Mouse (Mus musculus): Measurements from ENCODE around the gene Sema5a.
A peak's percentile ranks its signal among the peaks of the same experiment; 100 is the strongest.
"Not testable (repeated sequence)": the region's sequence is repeated elsewhere in the genome, so short reads cannot be mapped to it uniquely, and the experiment has no call there.

The Sema5a gene

DNA sequence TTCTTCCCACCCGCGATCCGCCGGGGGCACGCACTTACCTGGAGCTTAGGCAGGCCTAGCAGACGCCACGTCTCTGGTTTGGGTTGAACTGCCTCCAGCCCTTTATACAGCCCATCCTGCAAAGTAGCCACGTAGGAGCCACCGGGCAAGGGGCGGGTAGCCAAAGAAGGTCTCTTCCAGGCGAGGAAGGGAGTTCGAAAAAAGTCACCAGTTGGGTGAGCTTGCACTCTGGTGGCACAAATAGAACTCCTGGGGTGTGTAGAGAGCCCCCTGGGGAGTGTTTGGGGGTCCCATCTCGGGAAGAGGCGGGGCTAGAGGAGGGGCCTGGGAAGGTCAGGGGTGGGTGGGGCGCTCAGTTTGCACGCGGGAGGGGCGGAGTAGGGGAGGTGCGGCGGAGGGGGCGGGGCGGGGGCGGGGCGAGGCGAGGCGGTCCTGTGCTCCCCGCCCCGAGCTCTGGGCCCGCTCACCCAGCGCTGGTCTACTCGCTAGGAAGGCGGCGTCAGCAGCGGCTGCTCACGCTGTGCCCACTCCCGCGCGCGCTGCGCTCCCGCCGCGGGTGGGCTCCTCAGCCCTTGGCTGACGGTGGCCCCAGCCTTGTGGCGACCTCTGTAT lies at the start of gene Sema5a:
Sema5a (plus strand) TSS at position 467 of the 612 bp plus-strand sequence.
- DNase-seq = peak; percentile 80

GRCm38 (mm10) chr15:32198076-32198475 lies 46.5 kb upstream of the Sema5a start:
- DNase-seq = no peak

GRCm38 (mm10) chr15:32198561-32198960 lies 46.0 kb upstream of the Sema5a start:
- DNase-seq = no peak

GRCm38 (mm10) chr15:32203242-32203641 lies 41.4 kb upstream of the Sema5a start:
- DNase-seq = no peak

DNA sequence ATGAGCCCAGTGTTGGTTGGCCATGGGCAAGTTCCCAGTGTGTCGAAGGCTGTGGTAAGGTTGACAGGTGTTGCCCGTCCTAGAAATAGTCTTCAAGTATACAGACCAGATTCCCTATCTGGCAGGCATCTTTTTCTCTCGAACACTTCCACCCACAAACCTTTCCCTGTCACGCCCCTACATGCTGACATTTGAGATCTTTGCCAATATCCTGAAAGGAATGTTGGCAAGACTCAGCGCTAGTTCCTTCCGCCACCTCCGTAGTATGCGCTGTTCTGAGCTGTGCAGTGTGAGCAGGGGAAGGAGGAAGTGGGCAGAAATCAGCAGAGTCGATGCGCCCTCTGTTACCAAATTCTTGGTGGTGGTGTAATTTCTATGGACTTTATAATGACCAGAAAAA lies 39.7 kb upstream of the Sema5a start:
- DNase-seq = no peak

DNA sequence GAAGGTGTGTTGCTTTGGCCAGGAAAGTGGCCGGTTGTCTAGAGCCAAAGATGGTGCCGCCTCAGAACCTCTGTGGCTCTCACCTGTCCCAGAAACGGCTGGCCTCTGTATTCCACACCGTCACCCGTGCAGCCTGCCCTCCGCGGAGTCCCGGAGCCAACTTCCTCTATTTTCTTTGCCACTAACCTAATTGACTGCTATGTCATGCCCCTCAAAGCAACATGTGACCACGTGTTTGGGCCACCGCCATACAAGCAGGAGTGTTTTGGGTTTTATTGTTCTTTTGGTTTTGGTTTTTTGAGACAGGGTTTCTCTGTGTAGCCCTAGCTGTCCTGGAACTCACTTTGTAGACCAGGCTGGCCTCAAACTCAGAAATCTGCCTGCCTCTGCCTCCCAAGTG lies 29.9 kb upstream of the Sema5a start:
- DNase-seq = not testable (repeated sequence)

- DNase-seq = no peak
These were observed 21.6 kb upstream of the Sema5a start for GRCm38 (mm10) chr15:32223028-32223427.

DNA sequence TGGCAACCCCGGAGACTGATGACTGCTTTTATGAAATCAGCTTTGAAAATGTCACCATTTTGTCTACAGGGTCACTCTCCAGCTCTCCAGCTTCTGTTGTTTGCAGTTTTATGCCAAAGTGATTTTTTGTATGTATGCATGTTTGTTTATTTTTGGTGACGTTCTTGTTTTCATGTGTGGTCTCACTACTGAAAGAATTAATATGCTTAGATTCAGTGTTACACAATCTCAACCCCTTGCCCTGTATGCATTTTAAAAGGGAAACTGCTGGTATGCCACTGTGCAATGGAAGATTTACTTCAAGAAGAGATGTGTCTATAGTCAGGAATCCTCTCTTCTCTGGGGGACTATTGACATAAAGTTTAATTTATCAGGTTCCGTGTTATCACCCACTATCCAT lies 19.2 kb upstream of the Sema5a start:
- DNase-seq = no peak

GRCm38 (mm10) chr15:32226381-32226780 lies 18.2 kb upstream of the Sema5a start:
- no peak for DNase-seq

GRCm38 (mm10) chr15:32226888-32227395 lies 17.7 kb upstream of the Sema5a start:
- DNase-seq = no peak

GRCm38 (mm10) chr15:32230066-32230465 lies 14.5 kb upstream of the Sema5a start:
- no peak for DNase-seq

GRCm38 (mm10) chr15:32232189-32232588 lies 12.4 kb upstream of the Sema5a start:
- DNase-seq = no peak

GRCm38 (mm10) chr15:32232666-32233141 lies 11.9 kb upstream of the Sema5a start:
- DNase-seq = peak; percentile 67

GRCm38 (mm10) chr15:32233451-32233850 lies 11.2 kb upstream of the Sema5a start:
- DNase-seq = no peak

DNA sequence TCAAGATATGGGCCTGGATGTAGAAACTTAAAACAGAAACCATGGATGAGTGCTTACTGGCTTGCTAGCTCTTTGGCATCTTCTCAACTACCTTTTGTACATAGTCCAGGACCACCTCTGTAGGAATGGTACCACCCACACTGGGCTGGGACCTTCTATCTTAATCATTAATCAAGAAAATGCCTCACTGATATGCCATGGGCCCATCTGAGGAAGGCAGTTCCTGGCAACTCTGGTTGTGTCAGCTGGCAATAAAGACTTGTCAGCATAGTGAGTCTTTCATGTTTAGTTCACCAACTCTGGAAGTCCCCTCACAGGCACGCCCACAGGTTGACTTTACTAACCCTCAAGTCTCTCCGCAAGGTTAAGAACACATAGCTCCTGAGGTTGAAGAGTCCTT lies 5.5 kb upstream of the Sema5a start:
- no peak for DNase-seq

DNA sequence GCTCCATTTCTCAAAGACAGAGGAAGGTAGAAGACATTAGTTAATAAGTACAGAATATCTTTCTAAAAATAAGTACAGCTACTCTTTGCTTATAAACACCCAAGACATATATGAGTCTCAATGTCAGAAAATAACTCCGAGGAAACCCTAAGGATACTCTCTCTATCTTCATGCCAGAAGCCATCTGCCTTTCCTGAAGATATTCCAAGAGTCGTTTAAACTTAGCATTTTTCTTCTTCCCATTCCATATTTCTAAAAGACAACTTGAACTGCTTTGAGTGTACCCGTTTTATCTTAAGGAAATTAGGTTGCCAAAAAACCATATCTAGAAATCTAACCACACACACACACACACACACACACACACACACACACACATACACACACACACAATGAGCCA lies 4.5 kb upstream of the Sema5a start:
- no peak for DNase-seq

DNA sequence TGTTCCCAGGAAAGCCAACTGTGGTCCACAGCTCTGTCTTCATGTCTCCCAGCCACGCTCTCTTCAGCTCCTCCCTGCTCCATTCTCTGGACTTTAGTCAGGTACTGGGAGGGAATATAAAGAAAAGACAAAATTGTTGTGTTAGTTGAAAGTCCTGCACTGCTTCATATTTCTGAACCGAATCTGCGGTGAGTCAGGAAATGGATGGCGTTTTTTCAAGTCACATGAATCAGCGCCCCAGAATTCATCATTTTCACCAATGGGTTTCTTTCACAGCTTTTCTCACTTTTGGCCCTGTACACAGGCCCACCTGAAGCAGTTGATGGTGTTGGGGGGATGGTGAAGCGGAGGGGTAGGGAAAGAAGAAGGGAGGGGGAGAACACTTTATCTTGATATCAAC lies 2.9 kb upstream of the Sema5a start:
- no peak for DNase-seq

- DNase-seq = peak; percentile 74
These were observed 1.4 kb upstream of the Sema5a start for GRCm38 (mm10) chr15:32243096-32243785.

DNA sequence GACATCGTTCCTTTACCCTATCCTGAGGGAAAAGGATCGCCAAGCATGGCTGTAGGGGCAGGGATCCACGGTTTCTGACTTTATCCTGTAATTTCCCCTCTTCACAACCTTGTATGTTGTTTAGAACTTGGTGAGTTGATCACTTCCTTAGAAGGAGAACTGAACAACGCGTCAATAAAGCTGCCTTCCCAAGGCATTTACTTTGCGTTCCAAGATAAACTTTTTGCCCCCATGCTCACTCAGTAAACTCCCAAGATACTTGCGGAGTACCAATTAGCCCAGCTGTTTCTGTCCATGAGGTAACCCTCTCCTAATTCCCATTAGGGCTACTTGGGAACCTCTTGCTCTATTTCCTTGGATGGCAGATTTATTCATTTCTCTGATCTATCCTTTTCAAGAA lies 786 bp upstream of the Sema5a start:
- DNase-seq = no peak

- DNase-seq = peak; percentile 32
These were observed 586 bp downstream of the Sema5a start for GRCm38 (mm10) chr15:32244956-32245836.

GRCm38 (mm10) chr15:32245837-32246670 lies 1.4 kb downstream of the Sema5a start:
- peak; percentile 90 for DNase-seq

DNA sequence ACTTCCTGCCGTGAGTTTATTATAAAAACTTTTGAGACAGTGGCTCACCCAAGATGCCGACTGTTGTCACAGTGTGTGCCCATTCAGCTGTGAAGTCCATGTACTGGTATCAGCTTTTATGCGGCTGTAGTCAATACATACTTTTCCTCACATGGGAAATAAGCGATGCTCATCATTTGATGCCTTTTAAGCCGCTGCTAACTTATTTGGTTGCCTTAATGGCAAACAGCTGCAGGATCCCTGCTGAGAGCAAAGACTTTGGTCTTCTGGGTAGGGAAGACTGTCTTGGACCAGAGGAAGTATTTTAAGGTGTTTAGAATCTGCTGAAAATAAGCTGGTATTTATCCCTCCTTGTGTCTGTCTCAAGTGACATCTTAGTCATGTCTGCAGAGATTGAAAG lies 2.7 kb downstream of the Sema5a start:
- DNase-seq = no peak

All from lung, postnatal 10 days (tissue).